Mouse (Mus musculus) limb, embryonic 10.5 days (tissue): ENCODE data around the gene Nectin2. TPM values are rescaled to one million over a fixed set of nuclear protein-coding genes. Genes with fewer than 3 reads are reported as not detected.
A peak's percentile ranks its signal among the peaks of the same experiment; 100 is the strongest.
"Not testable (repeated sequence)": the region's sequence is repeated elsewhere in the genome, so short reads cannot be mapped to it uniquely, and the experiment has no call there.

Experiments
- DNase-seq: peaks from one replicate; pipeline ENCODE4 v3.0.0-alpha.2; 2017; ENCODE audit warnings: low spot score
- H3K27ac ChIP-seq: fragments of 300-500 bp; sonication (generic); 2 replicates; pipeline ENCODE4 v1.5.1; 2016; ENCODE audit warnings: mild to moderate bottlenecking
- H3K27me3 ChIP-seq: fragments of 300-500 bp; sonication (generic); 2 replicates; pipeline ENCODE4 v1.6.1; 2016; ENCODE audit warnings: low read depth, mild to moderate bottlenecking; ENCODE audit not compliant: poor library complexity, severe bottlenecking
- H3K36me3 ChIP-seq: fragments of 300-500 bp; sonication (generic); 2 replicates; pipeline ENCODE4 v1.6.1; 2016; ENCODE audit warnings: mild to moderate bottlenecking, moderate library complexity
- H3K4me1 ChIP-seq: fragments of 300-500 bp; sonication (generic); 2 replicates; pipeline ENCODE4 v1.6.1; 2016
- H3K4me3 ChIP-seq: fragments of 300-500 bp; sonication (generic); 2 replicates; pipeline ENCODE4 v1.5.1; 2016; ENCODE audit warnings: mild to moderate bottlenecking, moderate library complexity
- H3K9me3 ChIP-seq: fragments of 300-500 bp; sonication (generic); replicated peaks from 2 replicates; pipeline ENCODE4 v1.6.1; 2016; ENCODE audit warnings: mild to moderate bottlenecking
- WGBS: fragments of 180-500 bp; shearing (Covaris S2); methylation state at CpG from one replicate; pipeline ENCODE4 v1.1.7; 2016; 5-methylcytosine and 5-hydroxymethylcytosine counted together
- polyA plus RNA-seq: library from polyadenylated mRNA; unstranded; fragments of >200 nt; fragmentation: Nextera tagmentation; extraction: Ambion mirVana; gene quantifications from 2 replicates; pipeline ENCODE4 v1.2.1, GENCODE M21; 2016

Nectin2 gene
- polyA plus RNA-seq, 1 experiment from 2014 or later: 78.1 TPM

DNA sequence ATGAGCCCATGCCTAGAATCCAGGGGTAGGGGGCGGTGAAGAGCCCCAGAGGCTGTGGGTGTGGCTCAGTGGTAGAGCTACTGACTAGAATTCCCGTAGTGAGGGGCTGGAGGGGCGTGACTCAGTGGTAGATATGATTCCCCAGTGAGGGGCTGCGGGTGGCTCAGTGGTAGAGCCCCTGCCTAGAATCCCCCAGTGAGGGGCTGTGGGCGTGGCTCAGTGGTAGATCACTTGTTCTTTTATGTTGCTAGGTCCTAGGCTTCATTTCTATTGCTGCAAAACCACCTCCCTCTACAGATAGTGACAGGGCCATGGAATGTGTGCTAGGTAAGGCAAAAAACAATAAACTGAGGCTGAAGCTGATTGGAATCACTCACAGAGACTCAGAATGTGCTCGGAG, 54.4 kb downstream of the Nectin2 start:
- Histone ChIP-seq H3K4me1 (peaks cover 43% of the 10 kb centered on the region), H3K9me3 (peaks cover 3% of the 10 kb centered on the region; the same call in 1 of the 2 replicates), H3K4me3 (no peak overlapping the region), H3K36me3 (peaks cover 13% of the 10 kb centered on the region), H3K27ac (no peak overlapping the region), H3K27me3 (no peaks in the 10 kb centered on the region)
- DNase-seq: no peak
- 81% methylated on average over 6 of the region's 6 CpGs for WGBS

DNA sequence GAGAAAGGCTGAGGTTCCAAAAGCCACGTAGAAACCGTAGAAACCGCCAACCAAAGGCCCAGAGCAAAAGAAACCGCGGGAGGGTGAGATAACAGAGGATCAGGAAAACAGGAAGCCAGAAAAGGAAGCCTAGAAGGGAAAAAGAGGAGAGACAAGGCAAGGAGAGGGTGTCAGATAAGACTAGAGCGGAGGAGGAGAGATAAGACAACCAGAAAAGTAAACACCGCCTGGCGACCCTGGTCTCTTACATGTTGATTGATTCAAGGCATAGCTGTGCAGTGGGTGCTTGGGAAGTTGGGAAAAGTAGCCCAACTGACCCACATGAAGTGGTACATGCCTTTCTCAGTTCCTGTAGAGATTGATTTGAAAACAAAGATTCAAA, 55.1 kb downstream of the Nectin2 start:
- no peak overlapping the region for H3K4me3 ChIP-seq
- H3K4me1 ChIP-seq: peaks cover 41% of the 10 kb centered on the region
- H3K27ac ChIP-seq: no peak overlapping the region; the same call in 1 of the 2 replicates
- DNase-seq: no peak
- WGBS: 50% methylated on average over 8 of the region's 8 CpGs
- peaks cover 13% of the 10 kb centered on the region for H3K36me3 ChIP-seq
- H3K9me3 ChIP-seq: peaks cover 3% of the 10 kb centered on the region; the same call in 1 of the 2 replicates
- no peaks in the 10 kb centered on the region for H3K27me3 ChIP-seq

DNA sequence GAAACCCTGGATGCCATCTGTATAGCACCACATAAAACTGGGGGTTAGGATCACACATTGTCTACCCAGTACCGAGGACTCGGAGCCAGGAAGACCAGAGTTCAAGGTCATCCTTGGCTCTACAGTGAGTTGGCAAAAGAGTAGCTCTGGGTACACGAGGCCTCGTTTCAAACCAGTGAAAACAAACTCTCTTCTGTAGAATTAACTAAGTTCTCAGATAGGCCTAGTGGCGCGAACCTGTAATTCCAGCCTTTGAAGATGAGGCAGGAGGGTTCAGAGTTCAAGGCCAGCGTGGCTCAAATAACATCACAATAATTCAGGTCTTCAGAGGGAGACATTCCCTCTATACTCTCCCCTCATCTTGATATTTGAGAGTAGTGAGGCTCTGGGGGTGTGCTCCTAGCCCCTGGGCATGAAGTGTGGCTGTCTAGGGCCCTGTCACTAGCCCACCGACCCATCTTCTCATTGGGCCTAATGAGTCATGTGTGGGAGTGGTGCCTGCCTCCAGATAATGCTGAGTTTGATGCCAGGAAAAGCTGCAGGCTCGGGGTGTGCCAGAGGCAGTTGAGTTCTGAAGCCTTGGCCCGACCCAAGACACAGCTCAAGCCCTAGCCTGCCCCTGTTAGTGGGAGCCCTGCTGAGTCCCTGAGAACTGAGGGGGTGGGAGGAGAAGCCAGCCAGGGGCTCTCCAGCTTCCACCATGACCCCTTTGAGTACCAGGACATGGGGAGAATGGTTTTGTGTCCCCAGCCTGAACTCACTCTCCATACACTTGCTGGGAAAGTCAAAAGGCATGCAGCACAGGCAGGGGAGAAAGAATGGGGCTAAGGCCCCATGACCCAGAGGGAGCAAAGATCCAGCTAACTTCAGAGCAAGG, 55.7 kb downstream of the Nectin2 start:
- WGBS: 88% methylated on average over 10 of the region's 10 CpGs

DNA sequence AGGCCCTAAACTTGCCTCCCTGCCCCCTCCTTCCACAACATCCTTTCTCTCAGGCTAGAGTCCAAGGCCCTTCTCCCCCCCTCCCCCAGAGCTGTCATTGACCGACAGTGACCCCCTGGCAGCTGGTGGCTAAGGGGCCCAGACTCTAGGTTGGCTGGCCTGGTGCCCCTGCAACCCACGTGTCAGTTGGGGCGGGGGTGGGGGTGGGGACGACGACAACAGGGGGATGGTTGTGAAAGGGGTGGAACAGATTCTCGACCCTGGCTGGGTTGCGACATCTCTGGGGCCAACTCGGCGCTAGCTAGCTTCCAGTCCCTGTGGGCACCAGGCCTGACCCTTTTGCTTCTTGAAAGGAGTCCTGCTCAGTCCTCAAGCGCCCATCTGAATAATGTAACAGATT, 56.9 kb downstream of the Nectin2 start:
- DNase-seq: no peak
- WGBS: 23% methylated on average over 10 of the region's 10 CpGs
- Histone ChIP-seq H3K27ac (peak overlapping the region; percentile 75), H3K36me3 (peaks cover 13% of the 10 kb centered on the region), H3K4me3 (peak overlapping the region; percentile 7; the same call in 1 of the 2 replicates), H3K27me3 (no peaks in the 10 kb centered on the region), H3K4me1 (peaks cover 25% of the 10 kb centered on the region), H3K9me3 (peaks cover 3% of the 10 kb centered on the region; the same call in 1 of the 2 replicates)

More for the DNA sequence above, 55.7 kb downstream of the Nectin2 start:
- Histone ChIP-seq H3K4me3 (no peak overlapping the region), H3K36me3 (peaks cover 13% of the 10 kb centered on the region), H3K4me1 (peaks cover 37% of the 10 kb centered on the region), H3K9me3 (peaks cover 3% of the 10 kb centered on the region; the same call in 1 of the 2 replicates), H3K27me3 (no peaks in the 10 kb centered on the region), H3K27ac (peak overlapping the region; percentile 44; the same call in 1 of the 2 replicates)
- DNase-seq: no peak

DNA sequence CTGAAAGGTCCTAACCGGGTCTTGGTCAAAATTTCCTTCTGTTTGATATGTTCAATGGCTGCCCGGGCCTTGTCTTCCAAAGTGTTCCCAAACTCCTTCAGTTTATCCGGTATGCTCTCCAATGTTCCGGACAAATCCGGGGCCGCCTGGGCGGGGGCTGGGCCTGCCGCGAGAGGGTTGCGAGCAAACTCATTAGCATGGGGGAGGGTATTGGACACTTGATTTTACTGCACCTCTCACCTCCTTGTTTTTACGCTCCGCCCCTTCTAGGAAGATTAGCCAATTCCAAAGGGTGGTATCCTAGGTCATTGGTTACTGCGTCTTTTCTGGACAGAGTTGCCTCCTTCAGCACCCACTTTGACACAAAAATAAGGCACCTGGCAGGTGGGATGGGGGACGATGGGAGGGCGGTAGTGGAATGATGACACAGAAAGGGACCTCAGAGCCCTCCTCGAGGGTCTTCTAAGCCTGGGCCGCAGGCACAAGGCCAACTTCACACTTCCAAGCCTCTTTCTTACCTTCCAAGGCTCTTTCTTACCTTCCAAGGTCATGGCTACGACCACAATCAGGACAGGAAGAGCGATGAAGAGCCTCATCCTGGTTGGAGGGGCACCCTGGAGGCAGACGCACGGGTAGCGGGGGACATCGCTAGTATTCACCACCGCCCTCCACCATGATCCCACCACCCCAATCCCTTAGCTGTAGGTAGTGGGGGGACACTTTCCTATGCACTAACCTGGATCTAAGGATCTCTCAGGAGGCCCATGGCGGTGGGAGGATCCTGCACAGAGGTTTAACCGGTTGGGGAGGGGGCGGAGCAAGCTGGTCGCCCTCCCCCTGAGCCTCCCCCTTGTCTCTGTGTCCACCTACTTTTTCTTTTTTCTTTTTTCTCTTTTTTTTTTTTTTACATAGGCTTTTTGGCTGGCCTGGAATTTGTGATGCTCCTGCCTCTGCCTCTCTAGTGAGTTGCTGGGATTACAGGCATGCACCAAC, 58.1 kb downstream of the Nectin2 start, which contains the start of gene Apoc1:
Apoc1 (minus strand) TSS at position 788 of the 993 bp plus-strand sequence.
- Histone ChIP-seq H3K27me3 (no peaks in the 10 kb centered on the region), H3K9me3 (peaks cover 3% of the 10 kb centered on the region; the same call in 1 of the 2 replicates), H3K4me1 (peaks cover 18% of the 10 kb centered on the region), H3K4me3 (peak within 1 kb of the TSS; percentile 14; the same call in 1 of the 2 replicates), H3K27ac (peak within 1 kb of the TSS; percentile 75), H3K36me3 (peaks cover 13% of the 10 kb centered on the region)
- no peak for DNase-seq
- WGBS: 36% methylated on average over 28 of the region's 28 CpGs

DNA sequence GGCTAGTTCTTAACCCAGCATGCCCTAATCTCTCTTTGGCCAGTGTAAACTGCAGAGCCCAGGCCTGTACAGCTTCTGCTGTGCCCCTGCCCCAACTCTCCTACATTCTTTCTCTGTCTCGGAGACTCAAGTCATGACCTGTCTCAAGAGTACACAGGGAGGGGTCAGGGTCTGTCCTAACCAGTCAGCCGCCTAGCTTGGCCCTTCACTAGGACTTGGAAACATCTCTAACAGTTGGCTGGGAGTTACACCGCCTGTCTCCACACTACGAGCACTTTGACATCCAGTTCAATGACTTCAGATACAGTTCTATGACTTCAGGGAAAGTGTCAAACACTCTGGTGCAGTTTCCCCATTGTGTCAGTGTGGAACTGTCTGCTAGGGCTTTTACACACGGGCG, 58.8 kb downstream of the Nectin2 start:
- no peaks in the 10 kb centered on the region for H3K27me3 ChIP-seq

DNA sequence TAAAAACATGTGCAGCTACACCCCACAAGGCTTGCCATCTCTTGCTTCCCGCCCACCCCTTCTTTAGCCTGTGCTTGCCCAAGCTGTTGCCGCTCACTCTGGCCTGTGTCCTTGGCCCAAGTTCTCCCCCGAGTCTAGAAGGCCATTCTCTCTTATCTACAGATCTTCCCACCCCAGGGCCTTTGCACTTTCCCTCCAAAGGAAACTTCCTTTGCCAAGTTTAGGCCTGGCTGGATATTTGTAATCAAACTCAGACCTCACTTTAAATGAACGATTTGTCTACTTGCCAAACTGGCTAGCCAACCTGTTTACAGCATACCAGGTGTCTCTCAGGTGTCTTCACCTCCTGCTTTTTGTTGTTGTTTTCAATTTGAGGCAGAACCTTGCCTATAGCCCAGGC, 59.4 kb downstream of the Nectin2 start:
- H3K36me3 ChIP-seq: peaks cover 1% of the 10 kb centered on the region; the same call in 1 of the 2 replicates
- 91% methylated on average over 4 of the region's 4 CpGs for WGBS
- no peak overlapping the region for H3K4me3 ChIP-seq
- H3K4me1 ChIP-seq: peaks cover 23% of the 10 kb centered on the region
- H3K9me3 ChIP-seq: no peaks in the 10 kb centered on the region
- no peaks in the 10 kb centered on the region for H3K27me3 ChIP-seq
- H3K27ac ChIP-seq: no peak overlapping the region
- DNase-seq: no peak

More for the DNA sequence above, 58.8 kb downstream of the Nectin2 start:
- no peak overlapping the region for H3K27ac ChIP-seq
- DNase-seq: no peak
- WGBS: 75% methylated on average over 6 of the region's 6 CpGs
- H3K4me1 ChIP-seq: peaks cover 23% of the 10 kb centered on the region
- H3K36me3 ChIP-seq: peaks cover 7% of the 10 kb centered on the region
- no peaks in the 10 kb centered on the region for H3K9me3 ChIP-seq
- 0 out of 2 replicates have a peak overlapping the region, but pooled peaks have one; percentile 14 for H3K4me3 ChIP-seq

DNA sequence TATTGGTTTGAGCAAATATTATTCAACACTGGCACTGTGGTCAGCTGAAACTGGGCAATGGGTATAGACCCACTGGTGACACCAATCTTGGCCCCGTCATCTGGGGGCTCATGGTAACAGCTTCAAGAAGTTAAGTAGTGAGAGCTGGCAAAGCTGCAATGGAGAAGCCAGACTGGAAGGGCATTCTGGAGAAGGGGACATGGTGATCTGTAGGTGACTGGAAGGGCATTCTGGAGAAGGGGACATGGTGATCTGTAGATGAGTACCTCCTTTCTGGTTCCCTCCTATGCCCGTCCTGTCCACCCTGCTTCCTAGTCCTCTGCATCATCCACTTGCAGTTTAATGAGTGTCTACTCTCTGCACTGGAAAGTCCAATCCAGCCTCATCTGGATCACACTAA, 61.7 kb downstream of the Nectin2 start:
- H3K9me3 ChIP-seq: no peaks in the 10 kb centered on the region
- no peak overlapping the region for H3K4me3 ChIP-seq
- no peak for DNase-seq
- 94% methylated on average over 2 of the region's 2 CpGs for WGBS
- H3K36me3 ChIP-seq: no peaks in the 10 kb centered on the region
- H3K4me1 ChIP-seq: peaks cover 22% of the 10 kb centered on the region
- no peak overlapping the region for H3K27ac ChIP-seq
- H3K27me3 ChIP-seq: no peaks in the 10 kb centered on the region

DNA sequence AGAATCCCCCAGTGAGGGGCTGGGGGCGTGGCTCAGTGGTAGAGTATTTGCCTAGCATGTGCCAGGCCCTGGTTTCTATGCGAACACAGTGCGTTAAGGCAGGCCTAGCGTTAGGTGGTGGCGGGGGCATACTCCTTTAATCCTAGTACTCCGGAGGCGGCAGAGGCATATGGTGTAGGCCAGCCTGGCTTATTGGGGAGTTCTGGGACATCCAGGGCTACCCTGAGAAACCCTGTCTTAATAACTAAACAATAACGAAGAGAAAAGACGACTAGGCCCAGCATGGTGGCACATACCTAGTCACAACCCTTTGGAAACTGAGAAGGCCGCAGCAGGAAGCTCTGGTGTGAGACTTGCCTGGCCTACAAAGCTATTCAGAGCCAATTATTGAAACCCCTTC, 62.2 kb downstream of the Nectin2 start:
- Histone ChIP-seq H3K9me3 (no peaks in the 10 kb centered on the region), H3K27ac (no peak overlapping the region), H3K4me3 (no peak overlapping the region), H3K36me3 (no peaks in the 10 kb centered on the region), H3K4me1 (peaks cover 17% of the 10 kb centered on the region), H3K27me3 (no peaks in the 10 kb centered on the region)
- WGBS: 93% methylated on average over 10 of the region's 10 CpGs
- no peak for DNase-seq

DNA sequence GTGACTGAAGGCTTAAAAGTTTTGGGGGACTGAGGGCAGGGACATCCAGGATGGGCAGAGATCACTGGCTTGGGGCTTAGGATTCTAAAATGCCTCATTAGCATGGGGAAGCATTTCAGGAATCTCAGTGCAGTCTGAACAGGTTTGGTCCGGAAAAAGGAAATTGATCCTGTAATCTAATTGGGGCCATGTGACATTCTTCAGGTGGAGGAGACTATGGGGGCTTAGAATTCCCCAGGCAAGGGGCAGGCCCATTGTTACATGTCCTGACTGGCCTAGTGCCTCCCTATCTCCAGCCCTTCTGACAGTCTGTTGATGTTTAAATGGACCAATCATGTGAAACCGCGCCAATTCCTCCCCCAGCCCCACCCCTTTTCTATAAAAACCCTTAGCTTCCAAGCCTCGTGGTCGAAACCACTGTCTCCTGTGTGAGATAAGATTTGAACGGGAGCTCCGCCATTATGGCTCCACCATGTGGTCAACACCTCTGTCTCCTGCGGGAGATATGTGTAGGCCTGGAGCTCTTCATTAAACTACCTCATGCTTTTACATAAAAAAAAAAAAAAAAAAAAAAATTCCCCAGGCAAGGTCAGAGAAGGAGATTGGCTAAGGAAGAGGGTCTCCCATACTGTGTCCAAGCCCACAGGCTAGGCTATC, 63.2 kb downstream of the Nectin2 start:
- not testable (repeated sequence) for H3K27me3 ChIP-seq, H3K36me3 ChIP-seq, H3K9me3 ChIP-seq, H3K4me1 ChIP-seq, DNase-seq, H3K4me3 ChIP-seq
- H3K27ac ChIP-seq: peak overlapping the region; percentile 53; the same call in 1 of the 2 replicates
- WGBS: 70% methylated on average over 8 of the region's 8 CpGs

DNA sequence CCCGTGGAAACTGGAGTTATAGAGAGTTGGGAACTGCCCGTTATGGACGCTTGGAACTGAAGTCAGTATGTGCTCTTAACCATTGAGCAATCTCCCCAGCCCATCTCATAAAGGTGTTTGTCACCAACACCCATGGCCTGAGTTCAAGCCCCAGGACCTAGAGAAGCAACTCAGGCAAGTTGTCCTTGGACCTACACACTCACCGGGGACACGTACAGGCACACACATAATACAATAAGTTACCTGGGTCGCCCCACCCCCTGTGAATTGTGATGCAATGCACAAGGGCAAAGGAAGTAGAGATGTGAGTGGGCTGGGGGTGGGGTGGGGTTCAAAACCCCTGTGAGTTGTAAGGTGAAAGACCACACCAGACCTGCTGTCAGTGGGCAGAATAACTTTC, 63.8 kb downstream of the Nectin2 start:
- Histone ChIP-seq H3K27ac (peak overlapping the region; percentile 53; the same call in 1 of the 2 replicates), H3K4me3 (no peak overlapping the region), H3K27me3 (no peaks in the 10 kb centered on the region), H3K36me3 (no peaks in the 10 kb centered on the region), H3K9me3 (no peaks in the 10 kb centered on the region), H3K4me1 (peaks cover 5% of the 10 kb centered on the region; the same call in 1 of the 2 replicates)
- 88% methylated on average over 6 of the region's 6 CpGs for WGBS
- DNase-seq: no peak

DNA sequence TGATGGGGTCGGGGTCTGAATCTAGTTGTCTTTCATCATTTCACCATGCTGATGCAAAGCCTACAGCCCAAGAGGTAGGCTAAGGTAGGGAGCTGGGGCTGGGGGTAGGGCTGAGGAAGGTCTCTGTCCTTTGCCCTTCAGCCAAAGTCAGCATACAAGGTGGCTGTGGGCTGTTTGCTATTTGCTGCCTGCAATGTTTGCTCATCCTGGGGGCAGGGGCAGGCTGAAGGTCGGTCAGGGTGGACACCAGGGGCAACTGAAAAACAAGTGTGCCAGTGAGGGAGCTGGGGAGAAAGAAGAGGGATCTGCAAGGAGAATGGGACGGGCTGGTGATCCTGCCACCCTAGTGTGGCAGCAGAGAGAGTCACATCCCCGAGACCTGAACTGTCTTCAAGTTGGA, 64.9 kb downstream of the Nectin2 start:
- Histone ChIP-seq H3K27ac (no peak overlapping the region), H3K36me3 (no peaks in the 10 kb centered on the region), H3K27me3 (no peaks in the 10 kb centered on the region), H3K9me3 (no peaks in the 10 kb centered on the region), H3K4me1 (peaks cover 5% of the 10 kb centered on the region; the same call in 1 of the 2 replicates), H3K4me3 (no peak overlapping the region)
- DNase-seq: no peak
- WGBS: 64% methylated on average over 4 of the region's 4 CpGs
